Mouse (Mus musculus) hindlimb bud, embryonic 11.5 days (tissue): ENCODE data around the gene Angpt4.

Experiments
- DNase-seq: peaks from one replicate; pipeline ENCODE4 v3.0.0-alpha.2; 2012; ENCODE audit warnings: low read depth, low spot score; ENCODE audit errors: extremely low spot score

Gene Angpt4

GRCm38 (mm10) chr2:151980355-151980693 lies 69.3 kb downstream of the Angpt4 start:
- DNase-seq: no peak

GRCm38 (mm10) chr2:151981268-151981667 lies 70.3 kb downstream of the Angpt4 start:
- no peak for DNase-seq

- DNase-seq: no peak
Observed at GRCm38 (mm10) chr2:151982476-151982875, 71.5 kb downstream of the Angpt4 start.

GRCm38 (mm10) chr2:151984019-151984418 lies 73.0 kb downstream of the Angpt4 start:
- DNase-seq: no peak

- DNase-seq: no peak
Observed at GRCm38 (mm10) chr2:151985426-151986172, 74.6 kb downstream of the Angpt4 start.

- DNase-seq: no peak
Observed at GRCm38 (mm10) chr2:151986958-151987357, 75.9 kb downstream of the Angpt4 start.

- no peak for DNase-seq
Observed at GRCm38 (mm10) chr2:151988978-151989377, 78.0 kb downstream of the Angpt4 start.

GRCm38 (mm10) chr2:151990985-151991394 lies 80.0 kb downstream of the Angpt4 start:
- no peak for DNase-seq

GRCm38 (mm10) chr2:151991446-151991845 lies 80.4 kb downstream of the Angpt4 start:
- no peak for DNase-seq

GRCm38 (mm10) chr2:151994350-151995122 lies 83.5 kb downstream of the Angpt4 start:
- peak; percentile 49 for DNase-seq
